Mouse (Mus musculus): ENCODE measurements around the gene Cd300lg.

GRCm38 (mm10) chr11:101999466-101999865 is 41.8 kb upstream of the Cd300lg start:
- TF ChIP-seq CTCF (IDR thresholded peaks at IDR 0.05; ENCODE audit: control insufficient read depth, insufficient read depth, insufficient replicate concordance, low read depth, low read length) (no peak), POLR2A (IDR thresholded peaks at IDR 0.05; ENCODE audit: control insufficient read depth, low read depth, low read length) (no peak)

Data from testis, adult 2 months (tissue).